Mouse (Mus musculus) limb, embryonic 15.5 days (tissue): ENCODE data around the gene Tff1. TPM values are rescaled to one million over a fixed set of nuclear protein-coding genes. Genes with fewer than 3 reads are reported as not detected.

Source experiments
- ATAC-seq: fragments of 200-750 bp; cut with Nextera tagmentation; 2 replicates; pipeline ENCODE4 v1.8.0; 2017; ENCODE audit warnings: low read depth, moderate TSS enrichment; ENCODE audit not compliant: insufficient number of reproducible peaks, low FRiP score, low TSS enrichment
- H3K27ac ChIP-seq: fragments of 300-500 bp; sonication (generic); 2 replicates; pipeline ENCODE4 v1.5.1; 2015; ENCODE audit warnings: moderate library complexity, mild to moderate bottlenecking, inconsistent platforms
- H3K27me3 ChIP-seq: fragments of 300-500 bp; sonication (generic); 2 replicates; pipeline ENCODE4 v1.6.1; 2015; ENCODE audit warnings: inconsistent platforms
- H3K36me3 ChIP-seq: fragments of 300-500 bp; sonication (generic); 2 replicates; pipeline ENCODE4 v1.6.1; 2015; ENCODE audit warnings: inconsistent platforms
- H3K4me1 ChIP-seq: fragments of 300-500 bp; sonication (generic); 2 replicates; pipeline ENCODE4 v1.6.1; 2015; ENCODE audit warnings: inconsistent platforms
- H3K4me2 ChIP-seq: fragments of 300-500 bp; sonication (generic); 2 replicates; pipeline ENCODE4 v1.6.1; 2015; ENCODE audit warnings: mild to moderate bottlenecking, inconsistent platforms
- H3K4me3 ChIP-seq: fragments of 300-500 bp; sonication (generic); 2 replicates; pipeline ENCODE4 v1.5.1; 2015; ENCODE audit warnings: mild to moderate bottlenecking, inconsistent platforms
- H3K9ac ChIP-seq: fragments of 300-500 bp; sonication (generic); 2 replicates; pipeline ENCODE4 v1.6.1; 2015; ENCODE audit warnings: inconsistent platforms
- H3K9me3 ChIP-seq: fragments of 300-500 bp; sonication (generic); 2 replicates; pipeline ENCODE4 v1.6.1; 2016; ENCODE audit warnings: inconsistent platforms
- WGBS: fragments of 180-500 bp; shearing (Covaris S2); methylation state at CpG from one replicate; pipeline ENCODE4 v1.1.7; 2015; 5-methylcytosine and 5-hydroxymethylcytosine counted together
- polyA plus RNA-seq: library from polyadenylated mRNA; unstranded; fragments of >200 nt; fragmentation: Nextera tagmentation; extraction: Ambion mirVana; gene quantifications from 2 replicates; pipeline ENCODE4 v1.2.1, GENCODE M21; 2015

Gene Tff1
- polyA plus RNA-seq, 1 experiment from 2014 or later: not detected

DNA sequence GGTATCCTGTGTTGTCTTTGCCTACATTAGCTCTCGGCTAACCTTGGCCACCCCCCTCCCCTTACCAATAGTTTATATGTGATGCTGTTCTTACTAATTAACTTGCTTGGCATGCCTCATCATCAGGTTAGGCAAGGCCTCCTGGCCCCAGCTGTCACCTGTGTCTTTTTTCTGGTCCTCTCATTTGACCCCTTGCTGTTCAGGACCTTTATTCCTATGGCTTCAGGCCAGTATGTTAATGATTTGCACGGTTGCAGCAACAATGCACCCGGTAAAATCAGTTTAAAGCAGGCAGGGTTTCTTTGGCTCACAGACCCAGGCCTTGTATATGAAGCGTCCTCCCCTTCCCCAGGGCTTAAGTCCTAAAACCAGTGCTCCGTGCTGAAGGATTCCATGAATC lies 12.6 kb downstream of the Tff1 start:
- Histone ChIP-seq H3K4me3 (no peak overlapping the region), H3K4me1 (no peaks in the 10 kb centered on the region), H3K27ac (no peak overlapping the region), H3K27me3 (no peaks in the 10 kb centered on the region), H3K36me3 (no peaks in the 10 kb centered on the region), H3K4me2 (no peak overlapping the region), H3K9me3 (no peaks in the 10 kb centered on the region), H3K9ac (no peak overlapping the region)
- 51% methylated on average over 5 of the region's 5 CpGs for WGBS
- ATAC-seq: no peak

- Histone ChIP-seq H3K36me3 (no peaks in the 10 kb centered on the region), H3K9ac (no peak overlapping the region), H3K9me3 (no peaks in the 10 kb centered on the region), H3K4me3 (no peak overlapping the region), H3K27me3 (no peaks in the 10 kb centered on the region), H3K27ac (no peak overlapping the region), H3K4me1 (no peaks in the 10 kb centered on the region), H3K4me2 (no peak overlapping the region)
- ATAC-seq: no peak
- 73% methylated on average over 9 of the region's 9 CpGs for WGBS
Observed at GRCm38 (mm10) chr17:31145998-31146397, 19.1 kb downstream of the Tff1 start.

- Histone ChIP-seq H3K36me3 (no peaks in the 10 kb centered on the region), H3K9ac (no peak within 1 kb of the TSS), H3K4me3 (no peak within 1 kb of the TSS), H3K4me2 (no peak within 1 kb of the TSS), H3K27me3 (no peaks in the 10 kb centered on the region), H3K4me1 (no peaks in the 10 kb centered on the region), H3K27ac (no peak within 1 kb of the TSS), H3K9me3 (no peaks in the 10 kb centered on the region)
- 64% methylated on average over 15 of the region's 15 CpGs for WGBS
- no peak for ATAC-seq
Observed at GRCm38 (mm10) chr17:31144040-31145037, 20.7 kb downstream of the Tff1 start, which contains the start of gene Tff2. Tff2 (minus strand) TSS chr17:31144282.

- no peaks in the 10 kb centered on the region for H3K36me3 ChIP-seq
- no peak overlapping the region for H3K27ac ChIP-seq
- H3K4me2 ChIP-seq: no peak overlapping the region
- no peak overlapping the region for H3K9ac ChIP-seq
- no peaks in the 10 kb centered on the region for H3K9me3 ChIP-seq
- no peaks in the 10 kb centered on the region for H3K4me1 ChIP-seq
- no peak overlapping the region for H3K4me3 ChIP-seq
- H3K27me3 ChIP-seq: no peaks in the 10 kb centered on the region
- ATAC-seq: no peak
- WGBS: 85% methylated on average over 7 of the region's 7 CpGs
Observed at GRCm38 (mm10) chr17:31142116-31142515, 23.0 kb downstream of the Tff1 start.

DNA sequence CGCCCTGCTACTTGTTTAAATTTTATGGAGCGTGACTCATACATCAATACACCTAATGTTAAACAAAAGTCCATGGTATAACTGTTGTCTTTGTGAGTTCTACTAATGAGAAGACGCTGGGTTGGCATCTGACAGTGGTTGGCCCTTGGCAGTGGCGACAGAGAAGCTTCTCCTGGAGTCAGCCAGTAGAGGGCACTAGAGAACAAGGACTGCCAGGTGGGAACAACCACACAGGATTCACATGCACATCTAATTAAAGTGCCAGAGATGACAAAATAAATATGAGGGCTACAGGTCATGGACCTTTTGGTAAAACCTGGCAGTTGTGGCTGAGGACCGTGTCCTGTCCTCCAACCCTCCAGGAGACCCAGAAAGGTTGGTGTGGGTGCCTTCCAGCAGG lies 26.7 kb downstream of the Tff1 start:
- ATAC-seq: no peak
- H3K36me3 ChIP-seq: no peaks in the 10 kb centered on the region
- no peak overlapping the region for H3K9ac ChIP-seq
- no peak overlapping the region for H3K4me3 ChIP-seq
- H3K4me2 ChIP-seq: no peak overlapping the region
- H3K9me3 ChIP-seq: no peaks in the 10 kb centered on the region
- 12% methylated on average over 5 of the region's 5 CpGs for WGBS
- H3K27me3 ChIP-seq: no peaks in the 10 kb centered on the region
- H3K27ac ChIP-seq: no peak overlapping the region
- no peaks in the 10 kb centered on the region for H3K4me1 ChIP-seq

- Histone ChIP-seq H3K4me2 (no peak overlapping the region), H3K9me3 (no peaks in the 10 kb centered on the region), H3K4me3 (no peak overlapping the region), H3K36me3 (no peaks in the 10 kb centered on the region), H3K27me3 (no peaks in the 10 kb centered on the region), H3K4me1 (no peaks in the 10 kb centered on the region), H3K9ac (no peak overlapping the region), H3K27ac (no peak overlapping the region)
- ATAC-seq: no peak
- 84% methylated on average over 1 of the region's 1 CpGs for WGBS
Observed at GRCm38 (mm10) chr17:31136821-31137220, 28.3 kb downstream of the Tff1 start.

- no peaks in the 10 kb centered on the region for H3K4me1 ChIP-seq
- H3K27me3 ChIP-seq: no peaks in the 10 kb centered on the region
- H3K27ac ChIP-seq: no peak overlapping the region
- H3K4me2 ChIP-seq: no peak overlapping the region
- H3K9me3 ChIP-seq: no peaks in the 10 kb centered on the region
- ATAC-seq: no peak
- 22% methylated on average over 3 of the region's 3 CpGs for WGBS
- no peak overlapping the region for H3K9ac ChIP-seq
- H3K4me3 ChIP-seq: no peak overlapping the region
- H3K36me3 ChIP-seq: no peaks in the 10 kb centered on the region
Observed at GRCm38 (mm10) chr17:31136291-31136690, 28.8 kb downstream of the Tff1 start.

GRCm38 (mm10) chr17:31134913-31135312 lies 30.2 kb downstream of the Tff1 start:
- no peaks in the 10 kb centered on the region for H3K36me3 ChIP-seq
- no peaks in the 10 kb centered on the region for H3K27me3 ChIP-seq
- no peak for ATAC-seq
- no peaks in the 10 kb centered on the region for H3K9me3 ChIP-seq
- no peak overlapping the region for H3K9ac ChIP-seq
- WGBS: 74% methylated on average over 6 of the region's 6 CpGs
- H3K27ac ChIP-seq: no peak overlapping the region
- H3K4me2 ChIP-seq: no peak overlapping the region
- no peak overlapping the region for H3K4me3 ChIP-seq
- H3K4me1 ChIP-seq: no peaks in the 10 kb centered on the region

GRCm38 (mm10) chr17:31133776-31134175 lies 31.3 kb downstream of the Tff1 start:
- Histone ChIP-seq H3K4me1 (no peaks in the 10 kb centered on the region), H3K9ac (no peak overlapping the region), H3K27ac (no peak overlapping the region), H3K4me3 (no peak overlapping the region), H3K9me3 (no peaks in the 10 kb centered on the region), H3K27me3 (no peaks in the 10 kb centered on the region), H3K36me3 (no peaks in the 10 kb centered on the region), H3K4me2 (no peak overlapping the region)
- WGBS: 70% methylated on average over 15 of the region's 15 CpGs
- ATAC-seq: no peak

GRCm38 (mm10) chr17:31131269-31131821 lies 33.7 kb downstream of the Tff1 start:
- Histone ChIP-seq H3K9me3 (no peaks in the 10 kb centered on the region), H3K36me3 (no peaks in the 10 kb centered on the region), H3K9ac (no peak overlapping the region), H3K27me3 (no peaks in the 10 kb centered on the region), H3K27ac (no peak overlapping the region), H3K4me2 (no peak overlapping the region), H3K4me3 (no peak overlapping the region), H3K4me1 (no peaks in the 10 kb centered on the region)
- WGBS: 70% methylated on average over 10 of the region's 10 CpGs
- no peak for ATAC-seq

DNA sequence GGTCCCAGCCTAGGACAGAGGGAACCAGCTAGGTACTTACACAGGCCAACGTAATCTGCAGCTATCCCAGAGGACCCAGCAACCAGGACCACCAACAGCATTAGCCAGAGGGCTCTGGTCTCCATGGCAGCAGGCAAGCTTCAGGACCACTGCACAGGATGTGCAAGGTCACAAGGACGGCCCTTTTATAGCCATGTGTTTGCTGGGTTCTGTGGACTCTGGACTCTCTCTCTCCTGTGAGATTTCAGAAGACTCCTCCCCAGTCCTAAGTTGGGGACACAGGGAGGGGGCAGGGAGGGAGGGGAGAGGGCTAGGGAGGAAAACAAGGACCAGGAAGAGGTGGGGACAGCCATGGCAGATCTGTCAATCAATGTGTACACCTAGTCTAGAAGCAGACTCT lies 35.6 kb downstream of the Tff1 start, which contains the start of gene Tff3:
Gene Tff3 (minus strand): TSS at position 195 of the 400 bp plus-strand sequence.
- no peak within 1 kb of the TSS for H3K4me2 ChIP-seq
- H3K4me3 ChIP-seq: no peak within 1 kb of the TSS
- H3K36me3 ChIP-seq: no peaks in the 10 kb centered on the region
- H3K4me1 ChIP-seq: 0 out of 2 replicates have a peak, but pooled peaks cover 4% of the 10 kb centered on the region
- no peaks in the 10 kb centered on the region for H3K27me3 ChIP-seq
- WGBS: 5% methylated on average over 2 of the region's 2 CpGs
- H3K9ac ChIP-seq: no peak within 1 kb of the TSS
- H3K9me3 ChIP-seq: no peaks in the 10 kb centered on the region
- no peak within 1 kb of the TSS for H3K27ac ChIP-seq
- no peak for ATAC-seq

DNA sequence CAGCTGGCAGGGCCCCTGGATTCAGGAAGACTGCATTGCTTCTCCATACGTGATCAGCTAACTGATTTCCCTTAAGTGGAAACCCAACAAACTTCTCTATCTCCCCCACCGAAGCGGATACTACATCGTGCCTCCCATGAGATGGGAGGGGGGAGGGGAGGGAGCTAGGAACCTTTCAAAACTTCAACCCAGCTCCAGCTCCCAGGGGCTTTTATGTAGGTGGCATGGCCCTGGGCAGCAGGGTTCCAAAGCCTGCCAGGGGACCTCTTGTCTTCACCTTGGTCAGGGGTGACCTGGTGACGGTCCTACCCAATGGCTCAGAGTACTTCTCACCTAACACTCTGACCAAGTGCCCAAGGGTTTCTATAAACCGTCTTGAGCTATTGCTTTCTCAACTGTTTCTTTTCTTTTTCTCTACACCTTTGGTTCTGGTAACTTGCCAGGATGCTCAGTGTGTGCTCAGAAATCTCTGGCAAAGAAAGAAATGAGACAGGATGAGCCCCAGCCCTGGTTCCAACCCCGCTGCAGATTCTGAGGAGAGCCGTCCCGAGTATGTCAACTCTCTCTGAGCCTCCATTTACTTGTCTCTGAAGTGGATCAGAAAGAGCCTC lies 36.3 kb downstream of the Tff1 start:
- Histone ChIP-seq H3K27me3 (no peaks in the 10 kb centered on the region), H3K9ac (no peak overlapping the region), H3K9me3 (no peaks in the 10 kb centered on the region), H3K4me2 (no peak overlapping the region), H3K36me3 (no peaks in the 10 kb centered on the region), H3K4me3 (no peak overlapping the region), H3K4me1 (0 out of 2 replicates have a peak, but pooled peaks cover 4% of the 10 kb centered on the region), H3K27ac (no peak overlapping the region)
- ATAC-seq: no peak
- 79% methylated on average over 9 of the region's 9 CpGs for WGBS
